Mouse (Mus musculus) v-Abl transformed pro-B cells (cell line): Measurements from ENCODE around the gene Uba2.
"Not testable (repeated sequence)": the region's sequence is repeated elsewhere in the genome, so short reads cannot be mapped to it uniquely, and the experiment has no call there.

Experiments used
- in situ Hi-C, 2 experiments: fragments of 400-800 bp; cut with MboI; formaldehyde crosslinking; loops; one replicate each; pipeline ENCODE4 v1.15.1; 2025; ENCODE audit not compliant: unreplicated experiment in 2 of 2

The Uba2 gene

DNA sequence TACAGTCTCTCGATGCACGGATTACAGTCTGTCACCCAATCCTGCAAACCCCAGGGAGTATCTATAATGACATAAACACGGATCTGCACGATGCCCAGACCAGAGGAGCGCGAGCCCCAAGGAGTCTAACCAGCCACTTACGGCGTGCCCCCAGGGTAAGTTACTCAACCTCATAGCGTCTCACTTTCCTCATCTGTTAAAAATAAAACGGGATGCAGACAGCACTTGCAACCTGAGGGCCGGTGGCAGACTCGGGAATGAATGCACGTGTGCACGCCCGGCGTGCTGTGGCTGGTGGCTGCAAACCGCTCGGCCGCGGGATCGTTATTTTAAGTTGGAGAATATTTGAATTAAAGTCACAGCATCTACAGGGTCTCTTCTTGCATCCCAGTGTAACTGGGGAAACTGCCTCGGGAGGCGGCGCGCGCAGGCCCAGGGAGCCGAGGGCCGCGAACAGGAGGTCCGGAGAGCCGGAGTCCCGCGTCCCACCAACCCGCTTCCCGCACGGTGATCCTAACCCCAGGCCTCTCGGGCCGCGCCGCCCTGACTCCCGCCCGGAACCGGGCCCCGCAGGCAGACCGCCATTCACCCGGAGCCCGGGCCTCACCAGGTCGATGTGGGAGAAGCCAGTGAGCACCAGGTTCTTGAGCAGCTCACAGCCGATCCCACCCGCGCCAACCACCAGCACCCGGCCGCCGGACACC, 1.5 kb downstream of the Uba2 start:
- in situ Hi-C loops, result no loop called here

DNA sequence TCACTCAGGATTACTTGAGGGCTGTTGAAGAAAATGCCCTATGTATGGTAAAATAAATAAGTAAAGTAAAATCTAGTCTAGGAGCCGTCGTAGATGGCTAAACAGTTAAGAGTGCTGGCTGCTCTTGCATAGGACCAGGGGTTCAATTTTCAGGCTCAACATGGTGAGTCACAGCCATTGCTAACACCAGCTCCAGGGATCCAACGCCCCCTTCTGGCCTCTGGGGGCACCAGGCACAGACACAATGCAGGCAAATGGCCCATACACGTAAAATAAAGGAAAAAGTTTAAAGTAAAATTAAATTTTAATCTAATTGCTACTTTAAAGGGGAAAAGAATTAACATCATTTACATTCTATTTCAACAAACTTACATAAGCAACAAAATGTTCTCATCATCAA, 2.5 kb downstream of the Uba2 start:
- in situ Hi-C loops, result no loop called here

- in situ Hi-C loops, result no loop called here
These were observed 3.4 kb downstream of the Uba2 start for GRCm38 (mm10) chr7:34165999-34166398.

DNA sequence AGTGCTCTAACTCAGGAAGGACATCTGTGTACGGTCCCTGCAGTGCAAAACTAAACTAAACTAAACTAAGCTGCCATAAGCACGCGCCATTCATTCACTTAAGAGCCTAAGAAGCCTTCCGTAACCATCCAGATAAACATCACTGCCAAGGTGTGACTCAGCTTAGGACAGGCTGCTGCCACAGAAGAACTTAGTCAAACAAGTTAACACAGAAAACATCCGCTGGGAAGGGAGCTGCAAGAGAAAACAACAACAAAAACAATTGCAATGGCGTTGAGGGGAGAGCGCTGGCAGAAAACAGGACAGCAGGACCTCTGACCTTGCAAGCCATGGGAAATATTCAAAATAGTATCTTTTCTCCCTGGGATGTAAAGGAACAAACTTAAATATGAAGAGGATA, 4.7 kb downstream of the Uba2 start:
- in situ Hi-C loops, result no loop called here

DNA sequence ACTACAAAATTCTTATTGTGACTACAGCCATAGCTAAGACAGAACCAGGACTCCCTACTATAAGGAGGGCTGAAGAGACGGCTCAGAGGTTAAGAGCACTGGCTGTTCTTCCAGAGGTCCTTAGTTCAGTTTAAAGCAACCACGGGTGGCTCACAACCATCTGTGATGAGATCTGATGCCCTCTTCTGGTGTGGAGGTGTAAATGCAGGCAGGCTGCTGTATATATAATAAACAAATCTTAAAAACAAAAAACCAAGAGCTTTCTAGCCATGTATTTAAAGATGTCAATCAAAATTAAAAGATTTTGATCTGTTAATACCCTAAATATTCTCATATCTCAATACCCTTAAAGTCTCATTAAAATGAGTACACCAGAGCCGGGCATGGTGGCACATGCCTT, 10.2 kb downstream of the Uba2 start:
- in situ Hi-C loops, result loop anchor here in 1 of 2 experiments (5.0 to 10.0 kb wide), 3 partner anchors 33 to 254 kb away; no protein-coding TSS in a partner anchor

DNA sequence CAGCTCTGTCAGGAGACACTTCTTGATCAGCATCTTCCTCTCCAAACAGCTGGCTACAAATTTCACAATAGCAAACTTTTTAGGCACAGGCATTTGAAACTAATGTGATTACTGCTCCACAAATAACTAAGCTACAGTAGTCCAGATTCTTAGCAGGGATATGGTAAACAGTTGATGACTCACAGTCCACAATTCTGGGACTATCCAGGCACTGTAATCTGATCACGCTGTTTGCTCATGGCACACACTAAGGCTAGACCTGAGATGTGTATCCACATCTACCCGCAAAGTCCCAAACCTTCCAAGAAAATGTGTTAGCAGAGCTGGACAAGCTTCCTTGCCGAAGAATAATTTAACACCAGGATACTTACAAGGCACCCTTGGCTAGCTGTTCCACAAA, 11.4 kb downstream of the Uba2 start:
- in situ Hi-C loops, result loop anchor here in 1 of 2 experiments (5.0 to 10.0 kb wide), 3 partner anchors 34 to 253 kb away; no protein-coding TSS in a partner anchor

DNA sequence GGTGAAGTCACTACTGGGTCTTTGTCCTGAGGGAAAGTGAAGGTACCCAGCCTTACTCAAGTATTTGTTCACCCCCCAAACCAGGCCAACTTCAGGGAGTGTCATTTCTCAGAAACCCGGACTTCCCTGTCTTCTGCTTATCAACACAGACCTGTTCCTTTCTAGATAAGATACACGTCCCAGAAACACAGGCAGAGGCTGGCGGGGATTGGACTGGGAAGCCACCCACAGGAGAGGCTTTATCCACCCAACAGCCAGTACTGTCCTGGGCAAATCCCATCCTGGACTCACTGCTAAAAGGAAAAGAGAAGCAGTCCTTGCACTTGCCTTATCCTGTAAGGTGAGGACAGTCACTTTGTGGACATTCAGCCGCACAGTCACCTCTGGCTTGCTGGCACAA, 22.2 kb downstream of the Uba2 start:
- in situ Hi-C loops, result no loop called here

GRCm38 (mm10) chr7:34141123-34141522, 28.3 kb downstream of the Uba2 start:
- in situ Hi-C loops, result no loop called here

DNA sequence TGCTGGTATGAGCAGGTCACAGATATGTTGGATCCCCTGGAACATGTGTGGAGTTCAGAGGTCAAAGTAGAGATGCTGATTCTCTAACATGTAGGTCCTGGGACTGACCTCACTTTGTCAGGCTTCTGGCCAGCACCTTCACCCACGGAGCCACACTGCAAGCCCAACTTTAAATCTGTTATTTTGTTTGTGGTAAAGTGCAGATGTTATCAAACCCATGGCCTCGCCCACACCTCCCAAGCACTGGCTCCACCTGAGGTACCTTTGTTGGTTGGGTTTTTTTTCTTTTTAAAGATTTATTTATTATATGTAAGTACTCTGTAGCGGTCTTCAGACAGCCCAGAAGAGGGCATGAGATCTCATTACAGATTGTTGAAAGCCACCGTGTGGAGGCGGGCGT, 29.9 kb downstream of the Uba2 start:
- in situ Hi-C loops, result no loop called here

- in situ Hi-C loops, result no loop called here
These were observed 35.1 kb downstream of the Uba2 start for GRCm38 (mm10) chr7:34134336-34134735.

DNA sequence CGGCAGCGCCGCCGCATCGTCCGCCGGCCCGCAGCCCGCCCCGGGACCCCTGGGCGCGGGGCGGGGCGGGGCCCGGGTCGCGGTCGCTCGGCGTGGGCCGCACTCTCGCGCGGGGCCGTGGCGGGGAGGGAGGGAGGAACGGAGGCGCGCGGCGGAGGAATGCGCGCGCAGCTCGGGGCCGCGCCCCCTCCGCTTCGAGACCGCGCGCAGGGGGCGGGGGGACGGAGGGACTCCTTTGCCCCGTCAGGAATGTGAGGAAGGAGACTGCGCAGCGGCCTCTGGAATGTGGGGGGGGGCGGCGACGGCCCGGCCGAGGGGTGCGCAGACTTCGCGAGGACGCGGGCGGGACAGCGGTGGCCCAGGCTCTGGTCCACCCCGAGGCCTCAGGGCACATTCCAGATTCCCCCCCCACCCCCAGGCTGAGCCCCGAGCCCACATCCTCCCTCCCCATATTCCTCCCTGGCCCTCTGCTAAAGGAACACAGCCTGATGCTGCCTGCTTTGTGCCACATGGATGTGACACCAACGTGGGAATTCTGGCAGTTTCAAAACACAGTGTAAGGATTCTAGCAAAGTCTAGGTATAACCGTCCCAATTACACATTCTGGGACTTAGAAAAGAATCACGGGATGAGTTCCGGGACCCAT, 36.2 kb downstream of the Uba2 start, which contains the start of gene Wtip:
Gene Wtip, minus strand, starts transcription at position 152 of the 646 bp plus-strand sequence.
- in situ Hi-C loops, result no loop called here

DNA sequence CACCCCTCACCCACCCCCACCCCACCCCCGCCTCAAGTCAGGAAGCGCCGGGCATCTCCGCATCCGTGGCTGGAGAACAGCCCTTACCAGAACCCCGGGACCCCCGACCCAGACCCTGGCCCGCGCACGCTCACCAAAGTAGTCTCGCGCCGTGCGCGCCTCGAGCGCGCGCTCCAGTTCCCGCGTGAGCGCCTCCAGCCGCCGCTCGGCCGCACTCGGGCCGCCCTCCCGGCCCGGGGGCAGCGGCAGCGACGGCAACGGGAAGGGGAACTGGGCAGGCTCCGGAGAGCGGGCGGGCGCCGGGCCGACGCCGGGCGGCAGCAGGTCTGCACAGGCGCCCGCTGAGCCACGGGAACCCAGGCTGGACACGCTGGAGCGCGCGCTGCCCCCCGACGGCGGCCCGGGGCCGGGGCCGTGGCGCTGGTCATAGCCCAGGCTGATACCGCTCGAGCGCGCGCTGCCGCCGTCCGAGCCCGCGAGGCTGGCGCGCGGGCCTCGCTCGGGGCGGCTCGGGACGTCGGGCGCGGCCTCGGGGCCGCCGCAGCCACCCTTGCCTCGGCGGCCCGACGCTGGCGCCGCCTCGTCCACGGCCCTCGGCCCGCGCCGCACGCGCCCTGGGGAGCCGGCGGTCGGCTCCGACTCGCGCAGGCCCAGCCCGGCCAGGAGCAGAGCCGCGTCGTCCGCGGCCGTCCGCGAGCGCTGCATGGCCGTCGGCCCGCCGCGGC, 36.9 kb downstream of the Uba2 start:
- in situ Hi-C loops, result no loop called here

DNA sequence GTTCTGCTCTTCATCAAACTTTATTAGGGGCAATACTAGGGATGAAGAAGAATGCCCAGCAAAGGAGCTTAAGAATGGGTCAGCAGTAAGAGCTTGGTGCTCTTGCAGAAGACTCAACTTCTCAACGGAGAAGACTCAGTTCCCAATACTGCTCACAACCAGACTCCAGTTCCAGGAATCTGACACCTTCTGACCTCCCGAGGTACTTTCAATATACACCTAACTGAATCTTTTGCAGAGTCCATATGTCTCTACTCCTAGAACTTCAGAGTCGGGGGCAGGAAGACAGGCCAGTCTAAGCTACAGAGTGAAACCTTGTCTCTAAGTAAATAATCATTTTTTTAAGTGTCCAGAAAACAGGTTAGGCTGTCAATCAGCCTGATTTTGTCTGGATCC, 37.4 kb downstream of the Uba2 start:
- in situ Hi-C loops, result no loop called here

- in situ Hi-C loops, result no loop called here
These were observed 38.3 kb downstream of the Uba2 start for GRCm38 (mm10) chr7:34131118-34131517.

DNA sequence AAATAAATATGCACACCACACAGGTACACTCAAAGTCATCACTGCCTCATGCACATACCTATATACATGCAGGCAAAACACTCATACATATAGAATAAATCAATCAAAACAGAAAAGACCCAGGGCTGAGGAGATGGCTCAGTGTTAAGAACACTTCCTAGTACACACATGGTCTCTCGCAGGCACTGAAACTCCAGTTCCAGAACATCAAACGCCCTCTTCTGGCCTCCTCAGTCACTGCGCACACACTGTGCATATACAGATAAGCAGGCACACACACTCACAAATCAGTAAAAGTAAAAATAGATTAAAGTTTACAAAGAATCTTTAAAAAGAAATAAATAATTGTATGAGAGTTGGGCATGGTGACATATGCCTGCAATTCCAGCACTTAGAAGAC, 43.1 kb downstream of the Uba2 start:
- in situ Hi-C loops, result no loop called here

GRCm38 (mm10) chr7:34125346-34125745, 44.1 kb downstream of the Uba2 start:
- in situ Hi-C loops, result no loop called here

- in situ Hi-C loops, result no loop called here
These were observed 46.2 kb downstream of the Uba2 start for GRCm38 (mm10) chr7:34122987-34123720.

DNA sequence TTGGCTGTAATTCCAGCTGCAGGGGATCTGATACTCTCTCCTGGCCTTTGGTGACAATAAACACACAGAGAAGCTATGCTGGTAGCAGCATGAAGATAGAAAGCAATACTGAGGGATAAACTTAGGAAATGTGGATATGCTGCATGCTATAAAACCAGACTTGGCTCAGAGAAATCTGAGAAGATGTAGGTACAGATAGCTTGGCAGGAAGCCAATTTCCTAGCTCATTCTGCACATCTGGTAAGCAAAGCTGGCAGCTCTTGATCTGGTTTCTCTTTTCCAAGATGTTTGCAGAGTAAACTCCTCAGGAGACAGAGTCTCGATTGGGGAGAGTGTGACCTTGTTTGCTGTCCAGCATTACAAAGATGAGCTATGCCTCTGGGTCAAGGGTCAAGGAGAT, 48.8 kb downstream of the Uba2 start:
- in situ Hi-C loops, result not testable (repeated sequence)

DNA sequence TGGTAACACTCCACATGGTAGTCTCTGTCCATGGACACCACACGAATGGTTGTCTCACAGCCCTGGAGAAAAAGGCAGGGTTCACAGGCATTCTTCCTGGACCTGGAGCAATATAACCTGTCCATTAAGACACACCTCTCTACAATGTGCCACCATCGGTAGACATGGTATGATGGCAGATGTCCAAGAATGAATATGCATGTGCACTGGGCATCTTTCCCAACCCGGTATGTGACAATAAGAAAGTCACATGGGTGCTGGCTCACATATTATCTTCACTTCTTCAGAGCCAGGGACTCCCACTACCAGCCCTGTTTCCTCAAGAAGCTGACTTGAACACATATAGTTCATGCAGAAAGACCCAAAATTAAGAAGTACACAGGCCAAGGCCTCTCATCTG, 52.8 kb downstream of the Uba2 start:
- in situ Hi-C loops, result no loop called here

DNA sequence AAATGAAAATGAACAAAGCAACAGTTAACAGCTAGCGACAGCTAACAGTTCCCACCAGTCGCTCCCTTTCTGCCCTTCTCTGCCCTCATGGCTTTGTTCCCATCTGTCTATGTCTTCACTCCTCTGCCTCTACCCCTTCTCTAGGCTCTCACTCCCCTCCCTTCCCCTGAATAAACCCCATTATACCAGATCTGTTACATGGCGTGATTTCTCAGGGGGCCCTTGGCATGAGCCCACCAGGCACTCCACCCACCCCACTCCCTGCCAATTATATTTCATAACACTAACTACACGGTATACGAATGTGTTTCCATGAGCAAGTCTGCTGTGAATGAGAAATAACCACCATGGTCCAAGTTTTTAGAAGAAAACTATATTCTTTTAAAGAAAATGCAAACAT, 60.2 kb downstream of the Uba2 start:
- in situ Hi-C loops, result no loop called here

DNA sequence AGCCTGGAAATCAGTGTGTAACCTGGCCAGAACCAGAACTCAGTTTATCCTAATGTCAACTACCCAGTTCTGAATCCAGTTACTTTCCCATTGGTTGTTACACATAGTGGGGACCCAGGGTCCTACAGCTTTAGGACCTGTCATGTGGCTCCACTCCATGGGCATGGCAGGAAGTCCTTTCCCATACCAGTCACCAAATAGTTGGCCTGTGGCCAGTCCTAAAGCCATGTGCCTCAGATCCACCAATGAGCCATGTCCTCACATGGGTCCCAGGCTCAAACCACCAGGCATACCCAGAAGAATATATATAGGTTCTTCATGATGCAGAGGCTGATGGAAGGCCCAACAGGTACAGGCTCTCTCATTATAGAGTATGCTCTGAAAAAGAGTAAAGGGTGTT, 68.1 kb downstream of the Uba2 start:
- in situ Hi-C loops, result no loop called here
